Mouse (Mus musculus) A20 (cell line): ENCODE data around the gene Popdc3.
A peak's percentile ranks its signal among the peaks of the same experiment; 100 is the strongest.

ENCODE experiments used
- DNase-seq: peaks from one replicate; pipeline ENCODE4 v3.0.0-alpha.2; 2011; ENCODE audit warnings: low read depth, low spot score

Gene Popdc3

DNA sequence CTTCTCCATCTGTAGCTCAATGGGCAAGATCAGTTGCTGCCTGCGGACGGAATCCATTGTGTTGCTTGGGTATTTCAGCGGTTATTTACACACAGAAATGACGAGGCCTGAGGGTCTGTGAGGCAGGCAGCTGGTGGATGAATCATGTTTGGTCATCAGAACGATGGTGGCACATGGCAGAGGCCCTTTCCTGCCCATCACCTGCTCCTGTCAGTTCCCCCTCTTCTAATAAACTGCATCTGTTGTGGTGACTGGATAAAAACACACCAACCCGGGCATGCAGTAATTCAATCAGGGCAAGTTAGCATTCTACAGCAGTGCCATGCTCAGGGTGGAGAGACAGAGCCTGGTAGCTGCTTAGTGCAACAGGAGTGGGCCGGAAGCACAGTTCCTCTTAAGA, 133.7 kb downstream of the Popdc3 start:
- no peak for DNase-seq

DNA sequence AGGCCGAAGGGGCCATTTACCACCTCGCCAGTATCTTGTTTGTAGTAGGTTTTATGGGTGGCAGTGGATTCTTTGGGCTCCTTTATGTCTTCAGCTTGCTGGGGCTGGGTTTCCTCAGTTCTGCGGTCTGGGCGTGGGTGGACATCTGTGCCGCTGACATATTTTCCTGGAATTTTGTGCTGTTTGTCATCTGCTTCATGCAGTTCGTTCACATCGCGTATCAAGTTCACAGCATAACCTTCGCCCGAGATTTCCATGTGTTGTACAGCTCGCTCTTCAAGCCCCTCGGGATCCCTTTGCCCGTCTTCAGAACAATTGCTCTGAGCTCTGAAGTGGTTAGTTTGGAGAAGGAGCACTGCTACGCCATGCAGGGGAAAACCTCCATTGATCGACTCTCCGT, 137.0 kb downstream of the Popdc3 start:
- DNase-seq = no peak

DNA sequence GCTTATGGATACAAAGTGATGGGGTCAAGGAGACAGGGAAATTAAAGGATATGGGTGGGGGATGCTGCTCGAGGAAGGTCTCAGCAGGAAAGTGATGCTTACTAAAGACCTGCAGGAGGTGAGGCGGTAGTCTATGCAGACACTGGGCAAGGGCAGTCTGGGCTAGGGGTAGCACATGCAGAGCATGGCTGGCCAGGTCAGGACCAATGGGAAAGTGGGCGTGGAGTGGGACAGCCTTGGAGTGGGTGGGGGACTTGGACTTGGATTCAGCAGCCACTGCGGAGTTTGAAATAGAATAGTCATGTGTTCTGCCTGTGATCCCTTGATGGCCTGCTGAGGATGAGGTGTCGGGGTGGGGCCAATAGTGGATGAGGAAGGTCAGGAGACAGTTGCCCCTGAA, 141.0 kb downstream of the Popdc3 start:
- DNase-seq = no peak

DNA sequence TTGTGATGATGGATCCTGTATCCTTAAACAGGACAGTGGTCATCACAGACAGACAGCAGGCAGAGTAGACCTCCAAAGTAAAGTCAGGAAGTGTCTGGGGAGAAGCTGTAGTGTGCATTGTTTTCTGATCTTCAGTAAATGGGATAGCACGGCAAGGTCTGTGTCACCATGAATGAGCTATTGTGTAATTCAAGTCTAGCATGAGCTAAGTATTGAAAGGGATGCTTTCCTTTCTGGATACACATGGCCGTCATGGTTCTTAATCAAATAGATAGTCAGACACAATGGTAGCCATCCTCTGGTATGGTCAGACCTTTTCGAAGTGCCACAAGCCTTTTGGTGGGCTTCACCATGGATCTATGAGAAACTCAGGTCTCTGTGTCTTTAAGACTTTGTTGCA, 142.4 kb downstream of the Popdc3 start:
- DNase-seq = no peak

DNA sequence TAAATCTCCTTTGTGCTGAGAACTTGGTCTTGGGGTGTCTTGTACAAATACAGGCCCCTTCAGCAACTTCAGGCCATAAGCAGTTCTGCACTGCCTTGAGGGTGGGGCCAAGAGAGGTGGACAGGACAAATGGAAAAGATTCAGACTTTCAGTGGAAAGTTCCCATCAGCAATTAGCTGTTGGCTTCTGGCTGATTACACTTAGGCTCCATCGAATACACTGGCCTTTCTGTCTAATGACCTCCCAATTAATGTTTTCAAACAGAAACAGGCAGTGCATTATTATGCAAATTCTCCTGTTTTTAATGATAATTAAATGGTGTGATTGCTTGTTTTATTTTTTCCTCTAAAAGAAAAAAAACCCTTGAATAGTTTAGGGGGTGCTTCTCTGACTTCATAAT, 146.3 kb downstream of the Popdc3 start:
- no peak for DNase-seq

DNA sequence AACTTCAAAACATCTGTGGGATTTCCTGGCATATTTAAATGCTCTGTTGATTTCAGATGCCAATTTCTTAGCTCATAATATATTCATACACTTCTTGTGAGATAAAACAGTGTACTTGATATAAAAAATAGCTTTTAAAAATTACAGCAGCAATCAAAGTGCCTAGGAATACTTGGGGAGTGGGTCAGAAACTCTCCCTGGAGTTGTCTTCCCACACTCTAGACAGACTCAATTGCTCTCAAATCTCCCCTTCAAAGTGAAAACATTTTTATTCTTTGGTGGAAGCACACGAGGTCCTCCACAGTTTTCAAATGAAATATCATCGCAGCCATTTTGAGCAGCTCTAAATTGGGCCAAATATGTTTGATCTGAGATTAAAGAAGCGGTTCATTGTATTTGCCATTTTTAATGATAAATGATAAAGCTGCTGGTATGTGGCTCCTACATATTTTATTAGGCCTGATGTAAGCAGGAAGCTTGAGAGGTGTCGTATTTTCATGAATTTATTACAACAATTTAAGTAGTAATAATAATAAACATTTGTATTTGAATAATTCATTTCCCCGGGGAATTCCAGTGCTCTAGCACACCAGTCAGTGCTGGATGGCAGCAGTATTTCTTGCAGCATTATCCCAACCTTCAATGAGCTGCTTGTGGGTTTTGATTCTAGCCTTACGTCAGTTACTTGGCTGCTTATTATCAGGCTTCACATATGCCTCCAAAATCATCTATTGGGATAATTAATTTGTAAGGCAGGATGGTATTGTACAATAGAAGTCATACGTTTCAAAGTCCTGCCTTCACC, 150.5 kb downstream of the Popdc3 start:
- DNase-seq = no peak

DNA sequence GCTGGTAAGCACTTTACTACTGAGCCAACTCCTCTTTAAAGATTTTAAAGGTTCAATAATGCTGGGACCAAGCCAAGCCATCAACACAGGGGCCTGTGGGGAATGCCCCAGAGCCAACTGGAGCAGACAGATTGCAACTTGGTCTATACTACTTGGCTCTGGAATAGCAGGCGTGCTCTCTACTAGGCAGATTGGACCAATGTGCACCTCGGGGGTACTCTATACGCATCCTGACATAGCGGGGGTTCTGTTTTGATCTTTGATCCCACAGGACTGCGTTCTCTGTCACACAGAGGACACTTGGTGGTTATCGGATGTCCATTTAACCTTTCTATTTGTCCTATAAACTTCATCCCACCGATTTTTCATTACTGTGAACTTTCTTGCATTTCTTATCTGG, 157.0 kb downstream of the Popdc3 start:
- no peak for DNase-seq

DNA sequence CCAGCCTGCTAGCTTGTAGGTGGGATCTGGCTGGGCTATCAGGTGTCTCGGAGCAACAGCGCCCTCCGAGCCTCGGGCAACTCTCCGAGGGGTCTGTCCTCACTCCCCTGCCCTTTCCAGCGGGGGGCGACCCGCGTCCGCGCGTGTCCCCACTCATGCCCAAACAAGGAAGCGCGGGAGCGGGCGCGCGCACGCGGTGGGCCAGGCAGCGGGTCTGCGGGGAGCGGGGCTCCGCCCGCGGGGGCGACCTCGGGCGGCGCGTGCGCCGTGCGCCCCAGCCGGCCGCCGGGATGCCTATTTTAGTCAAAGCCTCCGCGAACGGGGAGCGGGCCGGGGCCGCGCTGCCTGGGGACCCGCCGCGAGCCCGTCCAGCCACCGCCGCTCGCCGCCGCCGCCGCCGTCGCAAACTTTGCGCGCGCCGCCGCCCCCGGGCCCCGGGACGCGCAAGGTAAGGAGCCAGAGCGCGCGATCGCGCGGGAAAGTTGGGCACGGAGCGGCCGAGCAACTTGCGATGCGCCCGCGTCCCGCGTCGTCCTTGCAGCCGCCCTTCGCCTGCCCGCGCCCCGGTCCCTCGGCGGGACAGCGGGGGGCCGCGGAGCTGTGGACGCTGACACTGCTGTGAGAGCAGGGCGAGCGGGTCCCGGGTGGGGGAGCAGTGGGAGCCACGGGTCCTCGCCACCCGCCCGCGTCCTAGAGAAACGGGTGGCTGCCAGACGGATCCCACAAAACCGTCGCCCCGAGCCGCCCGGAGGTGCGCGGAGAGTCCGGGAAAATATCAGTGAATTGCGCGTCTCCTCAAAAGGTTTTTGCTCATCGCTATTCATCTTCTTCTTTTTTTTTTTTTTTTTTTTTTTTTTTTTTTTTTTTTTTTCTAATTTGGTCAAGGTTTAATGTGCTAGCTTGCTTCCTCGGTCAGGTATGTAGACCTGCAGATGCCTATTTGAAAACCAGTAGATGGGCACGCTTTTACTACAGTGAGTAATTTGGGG, 157.8 kb downstream of the Popdc3 start, which contains the start of gene Bves:
Gene Bves, plus strand, starts transcription at position 339 of the 989 bp plus-strand sequence.
- DNase-seq = no peak

DNA sequence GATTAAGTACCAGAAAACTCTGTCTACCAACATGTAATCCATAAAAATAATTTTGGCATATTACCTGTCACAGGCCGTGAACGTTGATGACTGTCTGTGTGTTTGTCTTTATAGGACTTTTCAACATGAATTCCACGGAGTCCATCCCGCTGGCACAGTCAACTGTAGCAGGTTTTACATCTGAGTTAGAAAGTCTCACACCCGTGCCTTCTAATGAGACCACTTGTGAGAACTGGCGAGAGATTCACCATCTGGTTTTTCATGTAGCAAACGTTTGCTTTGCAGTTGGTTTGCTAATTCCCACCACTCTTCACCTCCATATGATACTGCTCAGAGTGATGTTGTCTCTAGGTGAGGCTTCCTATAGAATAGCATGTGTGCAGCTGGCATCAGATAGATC, 161.2 kb downstream of the Popdc3 start:
- no peak for DNase-seq

DNA sequence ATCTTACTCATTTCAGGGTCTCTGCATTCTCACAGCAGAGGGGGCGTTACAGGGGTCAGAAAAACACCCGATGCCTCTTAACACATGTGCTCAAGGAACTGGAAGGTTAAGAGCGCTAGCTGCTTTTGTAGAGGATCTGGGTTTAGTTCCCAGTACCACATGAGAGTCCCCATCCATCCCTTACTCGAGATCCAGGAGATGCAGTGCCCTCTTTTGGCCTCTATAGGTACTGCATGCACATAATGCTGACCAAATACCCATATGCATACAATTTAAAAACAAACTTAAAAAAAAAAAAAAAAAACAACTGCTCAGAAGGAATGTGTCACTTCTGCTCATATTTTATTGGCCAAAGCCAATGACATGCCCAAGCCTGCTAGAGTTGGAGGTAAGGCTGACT, 166.5 kb downstream of the Popdc3 start:
- DNase-seq = peak; percentile 10

DNA sequence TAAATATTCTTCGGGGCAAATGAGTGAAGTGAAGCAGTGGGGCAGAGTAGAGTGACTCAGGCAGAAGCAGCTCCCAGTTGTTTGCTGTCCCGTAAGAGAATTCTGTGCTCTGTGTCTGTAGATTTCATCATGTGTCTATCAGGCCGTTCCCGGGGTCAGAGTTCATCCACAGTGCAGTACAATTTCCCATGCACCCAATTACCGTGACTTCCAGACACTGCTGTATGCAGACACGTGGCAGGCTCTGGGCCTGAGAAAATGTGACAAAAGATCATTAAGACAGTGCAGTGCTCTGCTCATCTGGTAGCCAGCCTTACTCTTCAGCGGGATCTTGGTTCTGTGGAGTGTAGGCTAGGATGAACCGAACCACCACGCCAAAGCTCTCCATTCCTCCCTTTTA, 167.3 kb downstream of the Popdc3 start:
- no peak for DNase-seq

DNA sequence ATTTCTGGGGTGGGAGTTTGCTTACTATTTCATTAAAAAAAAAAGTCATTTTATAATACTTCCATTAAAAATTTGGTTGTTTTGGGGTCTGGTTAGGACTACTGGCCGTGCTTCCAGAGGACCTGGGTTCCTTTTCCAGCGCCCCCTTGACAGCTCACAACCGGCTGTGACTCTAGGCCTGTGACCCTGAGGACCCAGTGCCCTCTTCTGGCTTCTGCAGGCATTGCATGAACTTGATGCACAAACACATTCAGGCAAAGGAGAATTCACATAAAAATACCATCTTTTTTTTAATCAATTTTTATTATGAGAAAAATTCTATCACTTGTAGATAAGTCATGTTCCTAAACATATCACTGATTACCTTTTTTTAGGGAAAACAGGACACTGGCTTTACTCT, 170.2 kb downstream of the Popdc3 start:
- peak; percentile 11 for DNase-seq

DNA sequence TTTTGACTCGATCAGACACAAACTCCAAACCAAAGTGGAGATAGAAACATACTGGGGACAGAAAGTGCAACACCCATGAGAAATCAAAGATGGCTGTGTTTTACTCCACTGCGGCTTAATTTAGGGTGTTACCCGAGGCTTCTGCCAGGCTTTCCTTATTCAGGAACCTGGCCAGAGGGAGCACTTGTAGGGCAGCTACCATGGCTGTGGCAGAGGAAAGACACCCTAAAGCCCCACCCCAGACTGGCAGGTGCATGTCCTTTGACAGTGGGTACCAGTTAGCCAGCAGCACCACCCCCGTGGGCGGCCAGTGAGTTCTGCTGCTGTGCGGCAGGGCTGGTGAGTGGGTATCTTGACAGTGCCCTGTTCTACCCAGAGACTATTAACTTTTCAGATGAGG, 178.2 kb downstream of the Popdc3 start:
- DNase-seq = no peak

DNA sequence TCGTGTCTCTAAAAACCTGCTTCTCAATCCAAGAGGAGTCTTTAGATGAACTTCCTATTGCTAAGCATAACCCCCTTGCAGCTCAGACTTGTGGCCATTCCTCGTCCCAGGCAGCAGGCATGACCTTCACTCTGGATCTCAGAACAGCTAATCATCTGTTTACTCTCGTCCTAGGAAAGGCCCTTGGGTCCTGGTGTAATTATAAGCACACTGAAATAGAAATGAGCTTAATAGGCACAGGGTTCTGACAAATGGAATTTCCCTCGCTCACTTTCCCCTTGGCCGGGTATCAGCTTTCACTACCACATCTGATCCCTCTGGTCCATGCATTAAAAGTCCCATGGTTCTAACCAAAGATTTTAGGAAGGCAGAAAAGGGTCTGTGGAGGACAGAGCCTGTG, 185.5 kb downstream of the Popdc3 start:
- no peak for DNase-seq

DNA sequence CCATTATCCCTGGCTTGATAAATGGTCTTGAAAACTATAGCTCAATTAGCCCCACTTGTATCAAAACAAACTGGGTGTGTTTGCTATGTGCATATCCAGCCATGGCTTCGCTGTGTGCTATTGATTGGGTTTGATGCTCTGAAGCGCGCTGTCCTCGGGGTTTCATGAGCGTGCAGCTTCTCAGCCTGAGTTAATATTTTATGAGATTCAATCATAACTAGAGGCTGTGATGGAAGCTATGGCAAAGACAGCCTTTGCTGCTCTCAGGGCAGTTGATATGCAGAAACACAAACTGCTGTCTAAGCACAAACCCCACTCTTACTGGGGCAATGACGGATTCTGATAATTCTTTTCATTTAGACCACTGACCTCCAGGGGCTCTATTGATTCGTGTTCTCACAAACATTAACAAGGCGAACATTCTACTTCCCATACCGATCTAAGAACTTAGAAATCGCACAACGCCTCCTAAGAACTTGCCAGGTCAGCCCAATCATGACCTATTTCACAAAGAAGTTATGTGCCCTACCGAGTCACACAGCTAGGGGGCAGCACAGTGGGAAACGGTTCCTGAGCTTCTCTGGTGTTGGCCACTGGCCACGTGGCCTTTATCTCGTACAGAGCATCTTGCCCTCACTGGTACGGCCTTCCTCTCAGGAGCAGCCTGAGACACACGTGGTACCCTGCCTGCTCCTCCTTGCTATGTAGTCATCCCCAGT, 189.2 kb downstream of the Popdc3 start:
- DNase-seq = no peak
